Mouse (Mus musculus): ENCODE results near the gene Gm20388. TPM values are rescaled to one million over a fixed set of nuclear protein-coding genes. Genes with fewer than 3 reads are reported as not detected.

The Gm20388 gene
- polyA plus RNA-seq, 1 experiment from 2014 or later: not detected

DNA sequence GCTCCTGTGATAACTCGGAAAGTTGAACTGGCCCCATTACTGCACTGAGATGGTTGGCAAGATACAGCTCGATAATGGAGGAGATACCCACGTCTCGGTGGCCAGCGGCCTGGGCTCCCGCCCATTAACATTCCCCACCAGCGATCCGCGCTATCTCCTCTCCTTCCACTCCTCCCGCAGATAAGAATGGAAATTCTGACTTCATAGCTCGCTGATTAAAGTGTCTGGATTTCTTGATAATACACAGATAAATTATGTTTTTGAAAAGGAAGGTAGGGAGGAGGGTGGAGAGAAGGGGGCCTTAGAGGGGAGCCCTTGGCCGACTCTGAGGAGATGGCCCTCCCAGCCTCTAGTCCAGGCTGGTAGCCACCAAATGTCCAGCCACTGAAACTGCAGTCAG lies 2380.4 kb downstream of the Gm20388 start:
- H3K9ac ChIP-seq (ENCODE audit: low read depth, low read length): no peak overlapping the region

DNA sequence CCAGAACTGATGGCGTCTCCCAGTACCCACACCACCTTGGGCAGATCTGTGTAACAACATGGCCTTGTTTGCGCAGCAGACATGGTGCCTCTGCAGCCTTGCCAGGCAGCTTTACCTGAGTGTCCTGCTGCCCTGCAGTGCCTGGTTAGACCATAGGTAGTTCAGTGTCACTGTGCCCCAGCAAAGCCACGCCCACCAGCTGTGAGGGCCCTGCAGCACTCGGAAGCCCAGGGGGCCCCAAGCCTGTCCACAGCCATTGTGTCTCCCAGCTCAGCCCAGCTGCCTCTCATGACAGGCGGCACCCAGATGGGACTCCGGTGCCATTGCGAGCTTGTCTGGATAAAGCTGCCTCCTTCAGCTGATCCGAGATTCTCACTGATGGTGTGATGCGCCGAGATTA lies 2380.9 kb downstream of the Gm20388 start:
- peaks cover 16% of the 10 kb centered on the region for H3K4me1 ChIP-seq (replicated peaks; ENCODE audit: control insufficient read depth, insufficient read depth, low read length)
- peak overlapping the region; percentile 13; the same call in 1 of the 2 replicates for H3K4me2 ChIP-seq (replicated peaks; ENCODE audit: low read depth)
- H3K36me3 ChIP-seq (ENCODE audit: control insufficient read depth, insufficient read depth): no peaks in the 10 kb centered on the region; the same call in 1 of the 2 replicates
- H3K4me3 ChIP-seq (ENCODE audit: low read depth, low read length): no peak overlapping the region
- no peak overlapping the region for H3K9ac ChIP-seq (ENCODE audit: low read depth, low read length)
- no peaks in the 10 kb centered on the region for H3K9me3 ChIP-seq (ENCODE audit: control insufficient read depth)
- ATAC-seq: no peak
- TF ChIP-seq CTCF (IDR thresholded peaks at IDR 0.05; ENCODE audit: low read depth): peak; percentile 41
- H3K27ac ChIP-seq (ENCODE audit: low read depth, low read length): no peak overlapping the region
- WGBS: 44% methylated on average over 10 of the region's 10 CpGs
- H3K27me3 ChIP-seq (replicated peaks; ENCODE audit: control insufficient read depth, insufficient read depth, low read length): no peaks in the 10 kb centered on the region

More for the DNA sequence above, 2380.4 kb downstream of the Gm20388 start:
- no peaks in the 10 kb centered on the region; the same call in 1 of the 2 replicates for H3K36me3 ChIP-seq (ENCODE audit: control insufficient read depth, insufficient read depth)
- peak overlapping the region; percentile 30; the same call in 1 of the 2 replicates for H3K4me2 ChIP-seq (replicated peaks; ENCODE audit: low read depth)
- no peak for TF ChIP-seq CTCF (IDR thresholded peaks at IDR 0.05; ENCODE audit: low read depth)
- no peak overlapping the region for H3K4me3 ChIP-seq (ENCODE audit: low read depth, low read length)
- H3K27me3 ChIP-seq (replicated peaks; ENCODE audit: control insufficient read depth, insufficient read depth, low read length): no peaks in the 10 kb centered on the region
- WGBS: 34% methylated on average over 12 of the region's 12 CpGs
- H3K4me1 ChIP-seq (replicated peaks; ENCODE audit: control insufficient read depth, insufficient read depth, low read length): peaks cover 14% of the 10 kb centered on the region
- H3K9me3 ChIP-seq (ENCODE audit: control insufficient read depth): no peaks in the 10 kb centered on the region
- no peak for ATAC-seq
- H3K27ac ChIP-seq (ENCODE audit: low read depth, low read length): no peak overlapping the region; the same call in 1 of the 2 replicates

DNA sequence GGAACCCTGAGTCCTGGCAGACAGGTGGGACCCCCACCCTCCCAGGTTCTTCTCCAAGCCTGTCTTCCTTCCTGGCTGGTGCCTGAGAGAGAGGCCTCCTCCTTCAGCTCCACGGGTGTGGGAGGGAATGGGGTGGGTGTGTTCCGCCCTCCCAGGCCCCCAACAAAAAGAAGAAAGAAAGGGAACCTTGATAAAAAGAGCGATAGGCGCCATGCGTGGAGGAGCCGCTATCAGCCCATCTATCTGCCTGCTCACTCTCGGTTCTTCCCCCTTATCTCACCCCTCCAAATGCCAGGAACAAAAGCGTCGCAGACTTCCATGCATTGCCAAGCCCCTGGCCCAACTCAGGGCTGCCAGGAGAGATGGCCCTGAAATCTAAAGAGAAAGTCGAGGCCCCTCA lies 2382.8 kb downstream of the Gm20388 start:
- no peak for TF ChIP-seq CTCF (IDR thresholded peaks at IDR 0.05; ENCODE audit: low read depth)
- H3K4me2 ChIP-seq (replicated peaks; ENCODE audit: low read depth): no peak overlapping the region
- H3K9me3 ChIP-seq (ENCODE audit: control insufficient read depth): no peaks in the 10 kb centered on the region
- H3K4me1 ChIP-seq (replicated peaks; ENCODE audit: control insufficient read depth, insufficient read depth, low read length): peaks cover 20% of the 10 kb centered on the region
- H3K36me3 ChIP-seq (ENCODE audit: control insufficient read depth, insufficient read depth): no peaks in the 10 kb centered on the region; the same call in 1 of the 2 replicates
- no peak for ATAC-seq
- 62% methylated on average over 10 of the region's 10 CpGs for WGBS
- H3K27me3 ChIP-seq (replicated peaks; ENCODE audit: control insufficient read depth, insufficient read depth, low read length): no peaks in the 10 kb centered on the region
- H3K9ac ChIP-seq (ENCODE audit: low read depth, low read length): no peak overlapping the region
- no peak overlapping the region for H3K27ac ChIP-seq (ENCODE audit: low read depth, low read length)
- no peak overlapping the region for H3K4me3 ChIP-seq (ENCODE audit: low read depth, low read length)

DNA sequence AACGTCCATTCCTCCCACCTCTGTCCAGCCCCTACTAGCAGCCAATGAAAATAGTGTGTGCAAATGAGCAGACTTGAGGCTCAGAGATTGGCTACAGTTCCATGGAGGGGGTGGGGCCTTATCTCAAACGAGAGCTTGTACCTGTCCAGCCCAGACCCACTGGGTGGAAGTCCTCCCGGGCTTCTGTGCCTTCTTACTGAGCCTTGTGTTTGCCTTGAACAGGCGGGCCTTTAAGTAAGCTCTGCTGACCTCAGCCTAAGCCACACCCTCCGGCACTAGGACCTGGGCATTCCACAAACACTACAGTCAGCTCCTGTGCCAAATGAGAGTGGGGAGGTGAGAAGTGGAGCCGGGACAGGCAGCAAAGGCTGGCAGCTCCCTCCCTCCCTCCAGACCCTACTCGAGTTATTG lies 2383.6 kb downstream of the Gm20388 start:
- Histone ChIP-seq H3K36me3 (ENCODE audit: control insufficient read depth, insufficient read depth) (no peaks in the 10 kb centered on the region; the same call in 1 of the 2 replicates), H3K4me1 (replicated peaks; ENCODE audit: control insufficient read depth, insufficient read depth, low read length) (peaks cover 19% of the 10 kb centered on the region), H3K9me3 (ENCODE audit: control insufficient read depth) (no peaks in the 10 kb centered on the region), H3K9ac (ENCODE audit: low read depth, low read length) (no peak overlapping the region), H3K4me3 (ENCODE audit: low read depth, low read length) (no peak overlapping the region), H3K27me3 (replicated peaks; ENCODE audit: control insufficient read depth, insufficient read depth, low read length) (no peaks in the 10 kb centered on the region), H3K4me2 (replicated peaks; ENCODE audit: low read depth) (peak overlapping the region; percentile 44), H3K27ac (ENCODE audit: low read depth, low read length) (peak overlapping the region; percentile 57; the same call in 1 of the 2 replicates)
- no peak for TF ChIP-seq CTCF (IDR thresholded peaks at IDR 0.05; ENCODE audit: low read depth)
- peak; percentile 88 for ATAC-seq
- under 1% methylated on average over 7 of the region's 7 CpGs for WGBS

DNA sequence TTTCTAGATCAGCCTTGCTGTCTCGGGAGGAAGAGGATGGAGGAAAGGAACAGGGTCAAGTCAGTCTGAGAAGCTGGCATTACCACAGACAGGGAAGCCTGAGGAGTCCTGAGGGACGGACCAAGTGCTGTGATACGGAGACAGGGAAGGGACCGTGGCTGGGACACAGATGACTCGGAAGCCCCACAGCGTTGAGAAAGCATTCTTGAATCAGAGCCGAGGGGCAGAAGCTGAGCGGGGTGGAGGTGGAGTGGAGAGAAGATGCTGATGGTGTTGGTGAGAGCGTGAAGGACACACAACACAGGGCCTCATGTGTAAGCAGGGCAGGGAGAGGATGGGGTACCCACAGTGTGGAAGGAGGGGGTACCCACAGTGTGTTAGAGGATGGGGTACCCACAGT lies 2384.7 kb downstream of the Gm20388 start:
- Histone ChIP-seq H3K9me3 (ENCODE audit: control insufficient read depth) (no peaks in the 10 kb centered on the region), H3K9ac (ENCODE audit: low read depth, low read length) (no peak overlapping the region), H3K4me1 (replicated peaks; ENCODE audit: control insufficient read depth, insufficient read depth, low read length) (peaks cover 23% of the 10 kb centered on the region), H3K27me3 (replicated peaks; ENCODE audit: control insufficient read depth, insufficient read depth, low read length) (no peaks in the 10 kb centered on the region), H3K36me3 (ENCODE audit: control insufficient read depth, insufficient read depth) (no peaks in the 10 kb centered on the region; the same call in 1 of the 2 replicates), H3K4me2 (replicated peaks; ENCODE audit: low read depth) (no peak overlapping the region), H3K4me3 (ENCODE audit: low read depth, low read length) (no peak overlapping the region), H3K27ac (ENCODE audit: low read depth, low read length) (no peak overlapping the region)
- no peak for ATAC-seq
- WGBS: 67% methylated on average over 9 of the region's 9 CpGs
- TF ChIP-seq CTCF (IDR thresholded peaks at IDR 0.05; ENCODE audit: low read depth): no peak

DNA sequence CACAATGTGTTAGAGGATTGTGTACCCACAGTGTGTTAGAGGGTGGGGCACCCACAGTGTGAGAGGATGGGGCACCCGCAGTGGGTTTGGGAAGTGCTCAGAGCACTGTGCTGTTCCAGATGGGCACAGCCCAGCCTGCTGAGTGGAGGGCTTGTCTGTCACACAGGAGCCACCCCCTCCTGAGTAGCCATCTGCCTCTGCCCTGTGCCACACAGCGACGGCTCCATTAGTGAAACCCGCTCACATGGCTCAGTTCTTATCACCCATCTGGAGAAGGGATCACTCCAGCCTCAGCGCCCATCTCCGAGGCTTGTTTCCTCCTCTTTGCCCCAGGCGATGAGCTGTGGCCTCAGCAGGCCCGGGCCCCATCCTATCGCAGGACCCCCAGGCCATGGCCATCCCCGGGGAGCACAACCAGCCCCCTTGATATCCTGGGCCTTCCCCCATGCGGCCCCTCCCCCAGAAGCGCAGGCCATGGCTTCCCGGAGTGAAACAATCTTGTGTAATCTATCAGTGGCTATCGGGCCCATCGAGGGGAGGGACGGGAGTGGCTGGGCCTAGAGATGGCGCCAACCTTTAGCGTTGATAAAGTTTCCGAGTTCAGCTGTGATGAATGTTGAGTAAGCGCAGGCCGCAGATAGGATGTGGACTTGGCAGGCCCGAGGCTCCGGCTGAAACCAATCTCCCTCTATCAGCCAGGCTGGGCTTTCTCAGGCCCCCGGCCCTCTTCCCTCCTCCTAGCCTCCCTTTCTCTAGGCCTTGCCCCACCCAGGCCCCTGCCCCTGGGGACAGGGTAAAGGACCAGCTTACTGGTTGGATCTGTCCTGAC lies 2385.7 kb downstream of the Gm20388 start:
- H3K4me2 ChIP-seq (replicated peaks; ENCODE audit: low read depth): peak overlapping the region; percentile 27

More for the DNA sequence above, 2385.7 kb downstream of the Gm20388 start:
- no peaks in the 10 kb centered on the region; the same call in 1 of the 2 replicates for H3K36me3 ChIP-seq (ENCODE audit: control insufficient read depth, insufficient read depth)
- 23% methylated on average over 24 of the region's 24 CpGs for WGBS
- no peaks in the 10 kb centered on the region for H3K9me3 ChIP-seq (ENCODE audit: control insufficient read depth)
- H3K27me3 ChIP-seq (replicated peaks; ENCODE audit: control insufficient read depth, insufficient read depth, low read length): no peaks in the 10 kb centered on the region
- peak overlapping the region; percentile 60 for H3K27ac ChIP-seq (ENCODE audit: low read depth, low read length)
- H3K4me1 ChIP-seq (replicated peaks; ENCODE audit: control insufficient read depth, insufficient read depth, low read length): peaks cover 23% of the 10 kb centered on the region
- TF ChIP-seq CTCF (IDR thresholded peaks at IDR 0.05; ENCODE audit: low read depth): 0 out of 2 replicates have a peak, but pooled peaks have one; percentile 12
- peak overlapping the region; percentile 22; the same call in 1 of the 2 replicates for H3K9ac ChIP-seq (ENCODE audit: low read depth, low read length)
- no peak overlapping the region for H3K4me3 ChIP-seq (ENCODE audit: low read depth, low read length)
- ATAC-seq: no peak
